27 mouse cellular contexts compared by ENCODE assay signal in genomic region chr1:141274738-141275137, GRCm38 (mm10).
"Had no signal": no experiment of that assay in that cellular context is flagged by ENCODE, and none has a peak within 500 bp of the region (broad histone marks: within the 10 kb centered on the region; RNA-seq: fewer than 3 reads in every experiment).

No protein-coding gene starts in this region.

- DNase-seq: cerebellum, adult 2 months; cerebellum, adult 8-10 months; cerebellum, adult 9-10 months; cerebellum, adult 9-11 months; cerebellum, postnatal 10 days; cerebellum, postnatal 14 days; cerebellum, postnatal 25 days; cerebellum, postnatal 36 days; embryo, embryonic 11 days; forebrain, postnatal 0 days; gastrocnemius, adult 2 months; gastrocnemius, postnatal 10 days; gastrocnemius, postnatal 14 days; gastrocnemius, postnatal 25 days; gastrocnemius, postnatal 36 days; heart, adult 18-20 months had no signal

- H3K9me3 ChIP-seq: embryonic facial prominence, embryonic 10.5 days; embryonic facial prominence, embryonic 12.5 days; embryonic facial prominence, embryonic 13.5 days; embryonic facial prominence, embryonic 15.5 days; forebrain, embryonic 10.5 days; forebrain, embryonic 12.5 days; forebrain, embryonic 13.5 days; forebrain, embryonic 15.5 days had no signal

- H3K27ac ChIP-seq: embryonic facial prominence, embryonic 10.5 days; embryonic facial prominence, embryonic 12.5 days; embryonic facial prominence, embryonic 13.5 days; embryonic facial prominence, embryonic 15.5 days; forebrain, embryonic 10.5 days; forebrain, embryonic 12.5 days; forebrain, embryonic 13.5 days; forebrain, embryonic 15.5 days; gastrocnemius, adult 2 months had no signal

- H3K4me1 ChIP-seq: embryonic facial prominence, embryonic 10.5 days; embryonic facial prominence, embryonic 12.5 days; embryonic facial prominence, embryonic 13.5 days; embryonic facial prominence, embryonic 15.5 days; forebrain, embryonic 10.5 days; forebrain, embryonic 12.5 days; forebrain, embryonic 13.5 days; forebrain, embryonic 15.5 days had no signal

- H3K9ac ChIP-seq: embryonic facial prominence, embryonic 12.5 days; embryonic facial prominence, embryonic 13.5 days; embryonic facial prominence, embryonic 15.5 days; forebrain, embryonic 12.5 days; forebrain, embryonic 13.5 days; forebrain, embryonic 15.5 days; forebrain, postnatal 0 days had no signal

- ATAC-seq: forebrain, embryonic 13.5 days; forebrain, embryonic 14.5 days; forebrain, embryonic 15.5 days; forebrain, embryonic 16.5 days; forebrain, postnatal 0 days had no signal

- H3K36me3 ChIP-seq: embryonic facial prominence, embryonic 10.5 days; embryonic facial prominence, embryonic 12.5 days; embryonic facial prominence, embryonic 13.5 days; embryonic facial prominence, embryonic 15.5 days; forebrain, embryonic 10.5 days; forebrain, embryonic 12.5 days; forebrain, embryonic 15.5 days had no signal

- H3K4me3 ChIP-seq: embryonic facial prominence, embryonic 10.5 days; embryonic facial prominence, embryonic 12.5 days; embryonic facial prominence, embryonic 13.5 days; embryonic facial prominence, embryonic 15.5 days; erythroblast, embryonic 14.5 days; forebrain, embryonic 10.5 days; forebrain, embryonic 12.5 days; forebrain, embryonic 13.5 days; forebrain, embryonic 15.5 days; gastrocnemius, adult 2 months had no signal

- H3K4me2 ChIP-seq: embryonic facial prominence, embryonic 12.5 days; embryonic facial prominence, embryonic 13.5 days; embryonic facial prominence, embryonic 15.5 days; forebrain, embryonic 12.5 days; forebrain, embryonic 13.5 days; forebrain, embryonic 15.5 days had no signal

- H3K27me3 ChIP-seq: embryonic facial prominence, embryonic 12.5 days; embryonic facial prominence, embryonic 13.5 days; embryonic facial prominence, embryonic 15.5 days; forebrain, embryonic 12.5 days; forebrain, embryonic 13.5 days; forebrain, embryonic 15.5 days had no signal
